8 mouse cellular contexts compared by ENCODE assay signal in the genomic region with DNA sequence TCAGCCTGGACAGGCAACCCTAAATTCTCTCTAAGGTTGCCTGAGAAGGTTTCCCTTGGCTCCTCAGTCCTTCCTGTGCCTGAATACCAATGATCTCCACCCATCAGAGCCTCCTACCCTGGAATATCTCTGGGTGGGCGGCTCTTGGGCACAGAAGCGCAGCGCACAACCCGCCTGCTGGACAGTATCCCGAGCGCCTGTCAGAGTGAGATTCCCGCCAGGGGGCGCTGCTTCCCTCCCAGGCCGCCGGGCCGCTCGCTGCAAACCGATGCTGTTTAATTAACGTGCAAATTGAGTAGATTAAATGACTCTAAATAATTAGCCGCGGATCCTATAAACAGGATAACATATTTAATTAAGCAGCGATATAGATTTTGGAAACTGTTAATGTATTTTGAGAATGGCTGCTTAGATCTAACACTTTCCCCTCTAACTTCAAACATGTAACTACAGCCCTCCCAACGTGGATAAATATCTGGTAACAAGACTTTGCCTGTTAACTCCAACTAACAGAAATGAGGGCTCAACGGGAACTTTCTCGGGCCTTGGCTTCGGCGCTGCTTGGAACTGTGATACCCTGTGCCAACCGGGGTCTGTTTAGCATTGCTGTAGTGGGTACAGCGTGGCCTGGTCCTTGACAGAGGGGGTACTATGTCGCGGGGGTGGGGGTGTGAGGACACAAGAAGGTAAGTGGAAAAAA. TPM values are rescaled to one million over a fixed set of nuclear protein-coding genes. Genes with fewer than 3 reads are reported as not detected.
DNase-seq lines count a peak whose midpoint lies in the region; ATAC-seq and TF ChIP-seq lines count a peak whose summit lies in the region.

No protein-coding gene starts in this region.

- no peak overlapping the region for H3K27ac ChIP-seq in lung, postnatal 0 days (ENCODE audit: low read length)

- peak; percentile 89 for TF ChIP-seq CTCF in lung, postnatal 0 days (IDR thresholded peaks at IDR 0.05)

- peaks cover 65% of the 10 kb centered on the region for H3K27me3 ChIP-seq in lung, postnatal 0 days (replicated peaks; ENCODE audit: insufficient read depth, low read length)

- no peak overlapping the region for H3K4me2 ChIP-seq in lung, postnatal 0 days (replicated peaks; ENCODE audit: low read depth, low read length)

- peak; percentile 63 for ATAC-seq in lung, postnatal 0 days

- H3K9ac ChIP-seq in lung, postnatal 0 days (replicated peaks; ENCODE audit: low read depth) = no peak overlapping the region

- no peaks in the 10 kb centered on the region for H3K4me1 ChIP-seq in lung, postnatal 0 days (ENCODE audit: insufficient read depth, low read depth, low read length)

- H3K4me3 ChIP-seq in lung, postnatal 0 days (ENCODE audit: low read depth, low read length) = no peak overlapping the region

- no peak for TF ChIP-seq EP300 in lung, postnatal 0 days (IDR thresholded peaks at IDR 0.05)

- no peaks in the 10 kb centered on the region for H3K9me3 ChIP-seq in lung, postnatal 0 days (ENCODE audit: low read length)

- no peaks in the 10 kb centered on the region for H3K36me3 ChIP-seq in lung, postnatal 0 days (ENCODE audit: insufficient read depth, low read length)

- DNase-seq in 3134 (ENCODE audit: extremely low read depth, insufficient read length, low spot score) (peak; percentile 42), MN1 (ENCODE audit: low spot score) (peak; percentile 66)
- DNase-seq in cerebellum, postnatal 25 days = peak; percentile 95 to 96
- peak; percentile 78 to 80 for DNase-seq in gastrocnemius, postnatal 4 days (ENCODE audit: low spot score in 2 of 2)
- DNase-seq in kidney, postnatal 36 days = peak; percentile 69 to 92
- peak; percentile 70 for DNase-seq in lung, postnatal 0 days (ENCODE audit: low spot score)
- peak; percentile 40 for DNase-seq in retina, adult 2 months (ENCODE audit: low read depth, low spot score)
- peak; percentile 91 for DNase-seq in urinary bladder, postnatal 25 days (ENCODE audit: low spot score)

- 3% methylated on average over 26 of the region's 26 CpGs for WGBS in lung, postnatal 0 days

RNA-seq across cellular contexts. Expression of gene Uncx, which starts 6.9 kb away (rescaled TPM):
- not detected for total RNA-seq in gastrocnemius, postnatal 4 days (2021)
- polyA plus RNA-seq in lung, postnatal 0 days (2015; fragmentation: Nextera tagmentation; extraction: Ambion mirVana) = not detected in 2 replicates

RNA-seq across cellular contexts. Expression of gene Zfand2a, which starts 52.0 kb away (rescaled TPM):
- total RNA-seq in gastrocnemius, postnatal 4 days (2021) = 10 to 100 TPM; 13.6 to 13.7 TPM
- polyA plus RNA-seq in lung, postnatal 0 days (2015; fragmentation: Nextera tagmentation; extraction: Ambion mirVana) = 4.8 and 5.1 TPM in 2 replicates

Comparison
In these comparisons a context has a peak if more than half of its experiments do, and no peak if none do; other contexts are left out.
1. DNase-seq: peak in every context shown above with its lines; median percentile 96 in cerebellum, postnatal 25 days; 91 in urinary bladder, postnatal 25 days; 80 in kidney, postnatal 36 days; 79 in gastrocnemius, postnatal 4 days; 70 in lung, postnatal 0 days; 66 in MN1; 42 in 3134; 40 in retina, adult 2 months.